Mouse (Mus musculus) kidney, adult 18-20 months (tissue): Measurements from ENCODE around the gene Slc2a9.
A peak's percentile ranks its signal among the peaks of the same experiment; 100 is the strongest.

Experiments
- DNase-seq: peaks from one replicate; pipeline ENCODE4 v3.0.0; 2021

Slc2a9 gene

GRCm38 (mm10) chr5:38502992-38503391 lies at the start of gene Slc2a9:
Gene Slc2a9 (minus strand): TSS chr5:38503143.
- no peak for DNase-seq

- no peak for DNase-seq
Observed at GRCm38 (mm10) chr5:38552615-38553014, 49.7 kb upstream of the Slc2a9 start.

- no peak for DNase-seq
Observed at GRCm38 (mm10) chr5:38550221-38550768, 47.4 kb upstream of the Slc2a9 start.

GRCm38 (mm10) chr5:38549461-38549909 lies 46.5 kb upstream of the Slc2a9 start:
- no peak for DNase-seq

GRCm38 (mm10) chr5:38547375-38547774 lies 44.4 kb upstream of the Slc2a9 start:
- DNase-seq: no peak

- DNase-seq: peak; percentile 15
Observed at GRCm38 (mm10) chr5:38544423-38545415, 41.8 kb upstream of the Slc2a9 start.

GRCm38 (mm10) chr5:38543496-38544217 lies 40.7 kb upstream of the Slc2a9 start:
- peak; percentile 64 for DNase-seq

- DNase-seq: no peak
Observed at GRCm38 (mm10) chr5:38541728-38542127, 38.8 kb upstream of the Slc2a9 start.

- DNase-seq: no peak
Observed at GRCm38 (mm10) chr5:38540898-38541297, 38.0 kb upstream of the Slc2a9 start.

GRCm38 (mm10) chr5:38538508-38538907 lies 35.6 kb upstream of the Slc2a9 start:
- DNase-seq: no peak

GRCm38 (mm10) chr5:38537845-38538244 lies 34.9 kb upstream of the Slc2a9 start:
- no peak for DNase-seq

GRCm38 (mm10) chr5:38536822-38537221 lies 33.9 kb upstream of the Slc2a9 start:
- DNase-seq: no peak

- DNase-seq: no peak
Observed at GRCm38 (mm10) chr5:38532084-38532483, 29.1 kb upstream of the Slc2a9 start.

- DNase-seq: no peak
Observed at GRCm38 (mm10) chr5:38529724-38530428, 26.9 kb upstream of the Slc2a9 start.

- DNase-seq: no peak
Observed at GRCm38 (mm10) chr5:38522977-38523376, 20.0 kb upstream of the Slc2a9 start.

GRCm38 (mm10) chr5:38520838-38521237 lies 17.9 kb upstream of the Slc2a9 start:
- no peak for DNase-seq

GRCm38 (mm10) chr5:38516267-38516666 lies 13.3 kb upstream of the Slc2a9 start:
- DNase-seq: peak; percentile 53

- no peak for DNase-seq
Observed at GRCm38 (mm10) chr5:38512991-38513390, 10.0 kb upstream of the Slc2a9 start.

GRCm38 (mm10) chr5:38509568-38509967 lies 6.6 kb upstream of the Slc2a9 start:
- no peak for DNase-seq

GRCm38 (mm10) chr5:38505435-38505765 lies 2.5 kb upstream of the Slc2a9 start:
- DNase-seq: no peak

GRCm38 (mm10) chr5:38504747-38505434 lies 1.9 kb upstream of the Slc2a9 start:
- DNase-seq: no peak

GRCm38 (mm10) chr5:38504116-38504515 lies 1.2 kb upstream of the Slc2a9 start:
- no peak for DNase-seq
